Mouse (Mus musculus) embryonic facial prominence, embryonic 11.5 days (tissue): ENCODE measurements at regions not wholly inside any gene's neighbourhood (a gene's known extent, or its start where the extent isn't known, plus 50 kb on each side); places are given as distances from the start of the nearest gene placed in this dataset.

Source experiments
- ATAC-seq: fragments of 200-750 bp; cut with Nextera tagmentation; replicated peaks from 2 replicates; pipeline ENCODE4 v1.8.0; 2017; ENCODE audit warnings: low read depth; ENCODE audit not compliant: insufficient number of reproducible peaks, low FRiP score, low TSS enrichment
- DNase-seq: peaks from one replicate; pipeline ENCODE4 v3.0.0-alpha.2; 2015; ENCODE audit warnings: low spot score
- H3K27ac ChIP-seq: fragments of 300-500 bp; sonication (generic); replicated peaks from 2 replicates; pipeline ENCODE4 v1.5.1; 2014; ENCODE audit warnings: mild to moderate bottlenecking, low read depth, low read length, control low read depth
- H3K27me3 ChIP-seq: fragments of 300-500 bp; sonication (generic); 2 replicates; pipeline ENCODE4 v1.6.1; 2014; ENCODE audit warnings: mild to moderate bottlenecking, low read length, moderate library complexity, mixed read lengths; ENCODE audit not compliant: control insufficient read depth, insufficient read depth
- H3K36me3 ChIP-seq: fragments of 300-500 bp; sonication (generic); replicated peaks from 2 replicates; pipeline ENCODE4 v1.6.1; 2014; ENCODE audit warnings: low read depth, mild to moderate bottlenecking, low read length, moderate library complexity, mixed read lengths; ENCODE audit not compliant: control insufficient read depth, insufficient read depth
- H3K4me1 ChIP-seq: fragments of 300-500 bp; sonication (generic); 2 replicates; pipeline ENCODE4 v1.6.1; 2014; ENCODE audit warnings: low read length, mixed read lengths; ENCODE audit not compliant: control insufficient read depth, insufficient read depth
- H3K4me2 ChIP-seq: fragments of 300-500 bp; sonication (generic); 2 replicates; pipeline ENCODE4 v1.6.1; 2014; ENCODE audit warnings: low read depth, mild to moderate bottlenecking, control low read depth, low read length, moderate library complexity
- H3K4me3 ChIP-seq: fragments of 300-500 bp; sonication (generic); 2 replicates; pipeline ENCODE4 v1.5.1; 2014; ENCODE audit warnings: low read depth, low read length, control low read depth
- H3K9ac ChIP-seq: fragments of 300-500 bp; sonication (generic); replicated peaks from 2 replicates; pipeline ENCODE4 v1.6.1; 2014; ENCODE audit warnings: mild to moderate bottlenecking, control low read depth, low read length
- H3K9me3 ChIP-seq: fragments of 300-500 bp; sonication (generic); replicated peaks from 2 replicates; pipeline ENCODE4 v1.6.1; 2016; ENCODE audit warnings: mild to moderate bottlenecking, low read length, inconsistent platforms, mixed read lengths; ENCODE audit not compliant: control insufficient read depth
- WGBS: fragments of 180-500 bp; shearing (Covaris S2); extraction: QIAGEN DNeasy Blood & Tissue Kit; methylation state at CpG from one replicate; pipeline ENCODE4 v1.1.7; 2014; 5-methylcytosine and 5-hydroxymethylcytosine counted together

DNA sequence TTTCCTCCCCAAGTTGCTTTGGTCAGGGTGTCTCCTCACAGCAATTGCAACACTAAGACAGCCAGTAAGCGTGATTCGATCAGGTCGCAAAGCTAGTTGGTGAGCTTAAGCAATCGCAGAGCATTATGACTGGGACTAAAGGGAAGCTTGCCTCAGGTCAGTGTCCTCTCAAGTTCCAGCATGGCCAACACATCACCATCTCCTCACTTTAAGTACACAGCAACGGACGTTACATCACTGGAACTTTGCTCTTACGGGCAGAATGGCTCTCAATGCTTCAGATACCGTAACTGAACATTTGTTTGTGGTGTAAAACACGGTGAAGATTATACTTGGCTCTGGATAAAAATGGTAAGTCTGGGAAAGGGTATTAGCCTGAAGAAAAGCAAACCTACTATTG is 106.7 kb downstream of the Sptssa start:
- Histone ChIP-seq H3K4me3 (no peak overlapping the region), H3K27ac (no peak overlapping the region), H3K9ac (no peak overlapping the region), H3K4me2 (no peak overlapping the region), H3K9me3 (no peaks in the 10 kb centered on the region), H3K27me3 (no peaks in the 10 kb centered on the region), H3K4me1 (no peaks in the 10 kb centered on the region), H3K36me3 (no peaks in the 10 kb centered on the region)
- 92% methylated on average over 9 of the region's 9 CpGs for WGBS
- ATAC-seq (no peak), DNase-seq (no peak)

DNA sequence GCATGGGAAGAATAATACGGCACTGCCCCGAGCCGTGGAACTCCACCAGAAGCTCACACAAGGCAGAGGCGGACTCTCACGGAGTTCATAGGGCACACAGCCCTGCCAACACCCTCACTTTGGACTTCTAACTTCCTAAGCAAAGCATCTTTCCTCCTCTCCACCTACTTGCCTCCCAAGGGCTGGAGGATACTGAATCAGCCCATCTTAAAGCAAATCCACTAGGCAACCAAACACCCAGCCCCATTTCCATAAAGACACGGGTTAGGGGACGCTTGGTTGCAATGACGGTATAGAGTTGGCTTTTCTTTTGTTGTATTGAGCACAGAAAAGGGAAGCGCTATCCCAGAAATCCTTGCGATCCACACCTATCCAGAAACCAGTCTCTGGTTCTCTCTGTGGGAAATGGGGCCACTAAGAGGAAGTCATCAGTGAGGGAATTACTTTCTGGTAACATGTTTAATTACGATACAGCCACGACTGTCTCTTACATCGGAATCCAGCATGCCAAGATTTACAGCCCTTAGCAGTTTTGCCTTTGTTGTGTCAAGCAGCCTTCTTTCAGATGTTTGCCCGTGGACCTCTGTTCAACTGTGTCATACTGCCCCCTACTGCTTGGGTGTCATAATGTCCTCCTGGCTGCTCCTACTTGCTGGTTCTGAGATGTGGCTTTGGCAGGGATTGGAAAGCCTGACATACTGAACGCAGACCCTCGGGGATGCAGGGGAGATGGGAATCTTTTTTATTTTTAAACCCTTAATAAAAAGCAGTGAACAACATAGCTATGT is 110.4 kb downstream of the Sptssa start:
- Histone ChIP-seq H3K4me1 (no peaks in the 10 kb centered on the region), H3K9me3 (no peaks in the 10 kb centered on the region), H3K27ac (no peak overlapping the region), H3K9ac (0 out of 2 replicates have a peak overlapping the region, but pooled peaks have one; percentile 22), H3K4me2 (no peak overlapping the region), H3K36me3 (no peaks in the 10 kb centered on the region), H3K4me3 (no peak overlapping the region), H3K27me3 (no peaks in the 10 kb centered on the region)
- ATAC-seq: 0 out of 2 replicates have a peak, but pooled peaks have one; percentile 39
- peak; percentile 89 for DNase-seq
- 34% methylated on average over 16 of the region's 16 CpGs for WGBS

DNA sequence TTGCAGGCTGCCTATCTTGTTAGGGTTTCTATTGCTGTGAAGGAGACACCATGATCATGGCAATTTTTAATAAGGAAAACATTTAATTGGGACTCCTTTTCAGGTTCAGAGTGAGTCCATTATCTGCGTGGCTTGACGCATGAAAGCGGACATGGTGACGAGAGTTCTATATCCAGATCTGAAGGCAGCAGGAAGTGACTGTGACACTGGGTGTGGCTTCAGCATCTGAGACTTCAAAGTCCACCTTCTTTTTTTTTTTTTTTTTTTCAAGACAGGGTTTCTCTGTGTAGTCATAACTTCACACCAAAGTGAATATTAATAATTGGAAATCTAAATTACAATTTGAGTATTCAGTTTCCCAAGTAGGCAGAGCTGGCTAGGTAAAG is 118.1 kb downstream of the Sptssa start:
- H3K27me3 ChIP-seq: no peaks in the 10 kb centered on the region
- no peak overlapping the region for H3K4me2 ChIP-seq
- no peak for DNase-seq
- no peak for ATAC-seq
- no peak overlapping the region for H3K27ac ChIP-seq
- H3K9ac ChIP-seq: no peak overlapping the region
- H3K9me3 ChIP-seq: no peaks in the 10 kb centered on the region
- H3K4me3 ChIP-seq: no peak overlapping the region
- 89% methylated on average over 4 of the region's 4 CpGs for WGBS
- no peaks in the 10 kb centered on the region for H3K36me3 ChIP-seq
- no peaks in the 10 kb centered on the region for H3K4me1 ChIP-seq

DNA sequence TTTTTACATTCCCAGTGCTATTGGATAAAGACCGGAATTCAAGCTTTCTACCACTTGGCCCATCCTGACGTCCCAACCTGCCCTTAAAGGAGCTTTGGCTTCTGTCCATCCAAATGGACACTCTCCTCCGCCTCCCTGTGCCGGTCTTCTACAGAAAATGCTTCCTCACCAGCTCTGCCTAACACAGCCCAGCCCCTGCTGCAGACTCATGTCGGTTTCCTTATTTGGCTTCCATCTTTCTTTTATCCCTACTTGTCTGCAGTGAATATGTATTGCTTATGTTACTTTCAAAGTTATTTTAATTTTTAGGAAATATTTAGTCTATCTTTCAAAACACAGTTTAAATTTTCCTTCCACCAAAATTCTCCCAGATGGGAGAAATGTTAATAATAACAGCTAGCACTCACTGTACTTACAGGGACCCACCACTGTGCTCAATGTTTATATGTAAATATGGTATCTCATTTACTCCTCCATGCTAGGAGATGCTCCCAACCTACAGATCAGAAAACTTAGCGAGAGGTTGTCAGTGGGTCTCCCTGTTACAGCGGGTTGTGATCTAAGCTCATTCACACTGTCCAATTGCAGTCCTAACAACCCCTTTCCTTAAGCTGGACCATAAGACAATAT is 118.6 kb downstream of the Sptssa start:
- no peak overlapping the region for H3K4me2 ChIP-seq

DNA sequence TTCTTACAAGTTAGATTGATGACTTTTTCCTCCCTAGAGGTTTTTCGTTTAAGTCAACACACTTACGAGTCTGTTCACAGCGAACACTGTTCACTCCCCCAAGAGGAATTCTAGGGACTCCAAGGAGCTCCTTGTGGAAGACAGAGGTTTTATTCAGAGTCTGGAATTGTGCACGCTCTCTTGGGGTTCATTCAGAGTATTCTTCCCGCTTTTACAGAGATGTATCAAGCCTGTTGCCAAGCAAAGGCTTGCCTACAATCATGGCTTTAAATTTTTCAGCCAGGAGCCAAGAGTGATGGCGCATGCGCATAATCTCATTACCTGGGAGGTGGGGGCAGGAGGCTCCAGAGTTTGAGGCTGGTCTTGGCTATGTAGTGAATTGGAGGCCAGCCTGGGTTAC is 119.4 kb downstream of the Sptssa start:
- ATAC-seq (no peak), DNase-seq (no peak)
- H3K27me3 ChIP-seq: no peaks in the 10 kb centered on the region
- H3K9ac ChIP-seq: no peak overlapping the region
- no peaks in the 10 kb centered on the region for H3K4me1 ChIP-seq
- no peak overlapping the region for H3K27ac ChIP-seq
- WGBS: 78% methylated on average over 7 of the region's 7 CpGs
- no peak overlapping the region for H3K4me2 ChIP-seq
- no peaks in the 10 kb centered on the region for H3K36me3 ChIP-seq
- no peaks in the 10 kb centered on the region for H3K9me3 ChIP-seq
- H3K4me3 ChIP-seq: no peak overlapping the region

More for the DNA sequence above, 118.6 kb downstream of the Sptssa start:
- Histone ChIP-seq H3K4me3 (no peak overlapping the region), H3K9me3 (no peaks in the 10 kb centered on the region), H3K27ac (no peak overlapping the region), H3K27me3 (no peaks in the 10 kb centered on the region), H3K4me1 (no peaks in the 10 kb centered on the region), H3K9ac (no peak overlapping the region), H3K36me3 (no peaks in the 10 kb centered on the region)
- ATAC-seq: no peak
- no peak for DNase-seq
- WGBS: 82% methylated on average over 7 of the region's 7 CpGs

DNA sequence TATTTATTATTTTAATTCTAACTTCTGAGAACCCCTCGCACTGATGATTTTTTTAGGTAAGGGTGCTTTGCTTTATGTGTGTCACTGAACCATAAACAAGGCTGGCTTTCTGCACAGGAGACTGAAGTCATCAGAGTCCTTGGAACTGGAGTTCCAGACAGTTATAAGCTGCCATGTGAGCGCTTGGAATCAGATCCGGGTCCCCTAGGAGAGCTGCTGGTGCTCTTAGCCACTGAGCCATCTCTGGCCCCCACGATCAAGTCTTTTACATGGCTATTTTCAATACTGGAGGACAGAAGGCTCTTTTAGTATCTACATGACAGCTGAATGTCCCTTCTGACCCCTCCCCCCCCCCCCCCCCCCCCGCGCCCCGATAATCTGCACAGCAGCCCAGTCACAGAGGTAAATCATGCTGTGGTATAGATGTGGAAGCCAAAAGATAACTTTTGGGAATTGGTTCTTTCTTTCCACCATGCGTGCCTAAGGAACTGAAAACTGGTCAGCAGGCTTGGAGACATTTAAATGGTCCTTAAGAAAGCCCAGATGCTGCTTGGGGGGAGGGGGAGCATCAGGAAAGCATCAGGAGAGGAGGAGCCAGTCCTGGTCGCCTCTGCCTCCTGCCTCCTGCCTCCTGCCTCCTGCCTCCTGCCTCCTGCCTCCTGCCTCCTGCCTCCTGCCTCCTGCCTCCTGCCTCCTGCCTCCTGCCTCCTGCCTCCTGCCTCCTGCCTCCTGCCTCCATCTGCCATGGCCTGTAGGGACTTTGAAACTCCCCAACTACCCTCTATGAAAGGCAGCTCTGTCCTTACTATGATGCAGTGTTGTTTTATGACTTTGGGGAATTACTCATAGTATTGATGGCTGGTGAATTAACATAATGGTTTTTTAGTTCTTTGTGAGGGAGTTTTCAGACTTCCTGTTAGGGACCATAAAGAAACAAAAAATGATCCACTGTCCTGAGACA is 120.5 kb downstream of the Sptssa start:
- no peaks in the 10 kb centered on the region for H3K4me1 ChIP-seq
- H3K27ac ChIP-seq: no peak overlapping the region
- no peak overlapping the region for H3K9ac ChIP-seq
- H3K9me3 ChIP-seq: no peaks in the 10 kb centered on the region
- no peak overlapping the region for H3K4me2 ChIP-seq
- no peaks in the 10 kb centered on the region for H3K27me3 ChIP-seq
- ATAC-seq: no peak
- H3K4me3 ChIP-seq: no peak overlapping the region
- WGBS: 47% methylated on average over 5 of the region's 9 CpGs
- peak; percentile 54 for DNase-seq
- H3K36me3 ChIP-seq: no peaks in the 10 kb centered on the region

DNA sequence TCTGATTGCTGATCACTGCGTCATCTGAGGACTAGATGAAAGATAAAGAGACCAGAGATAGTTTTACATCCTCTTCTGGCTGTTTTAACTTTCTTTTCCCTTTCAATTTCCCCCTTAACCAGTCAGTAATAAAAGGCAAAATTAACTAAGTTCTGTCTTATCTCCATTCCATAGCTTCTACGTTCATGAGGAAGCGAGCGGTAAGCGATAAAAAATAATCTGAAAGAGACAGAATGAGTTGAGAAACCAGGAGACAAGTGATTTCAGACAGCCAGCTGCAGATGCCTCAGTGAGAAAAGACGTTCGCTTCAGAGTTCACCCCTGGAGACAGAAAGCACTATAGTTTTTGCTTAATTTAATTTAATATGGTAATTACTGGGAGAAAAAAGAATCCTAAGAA is 121.5 kb downstream of the Sptssa start:
- Histone ChIP-seq H3K4me1 (no peaks in the 10 kb centered on the region), H3K4me2 (no peak overlapping the region), H3K27ac (no peak overlapping the region), H3K9me3 (no peaks in the 10 kb centered on the region), H3K36me3 (no peaks in the 10 kb centered on the region), H3K4me3 (no peak overlapping the region), H3K27me3 (no peaks in the 10 kb centered on the region), H3K9ac (no peak overlapping the region)
- ATAC-seq: no peak
- no peak for DNase-seq
- WGBS: 60% methylated on average over 7 of the region's 7 CpGs
